Mouse (Mus musculus): Measurements from ENCODE around the gene Med29. TPM values are rescaled to one million over a fixed set of nuclear protein-coding genes. Genes with fewer than 3 reads are reported as not detected.

The Med29 gene
- polyA plus RNA-seq, 1 experiment = 55.6 TPM

GRCm38 (mm10) chr7:28354113-28354581 is 38.4 kb downstream of the Med29 start:
- Histone ChIP-seq H3ac (ENCODE audit: control insufficient read depth, insufficient read length, low read depth) (no peak overlapping the region), H3K27me3 (ENCODE audit: control insufficient read depth, insufficient read depth, insufficient read length) (no peaks in the 10 kb centered on the region), H3K79me2 (ENCODE audit: control insufficient read depth, insufficient read depth) (peaks cover 33% of the 10 kb centered on the region), H3K4me3 (ENCODE audit: insufficient read depth, poor library complexity, severe bottlenecking) (no peak overlapping the region), H3K36me3 (ENCODE audit: control insufficient read depth, insufficient read depth) (peaks cover 38% of the 10 kb centered on the region), H3K79me3 (ENCODE audit: low read depth) (peaks cover 22% of the 10 kb centered on the region)
- TF ChIP-seq MAX (IDR thresholded peaks at IDR 0.05) = no peak
- no peak for TF ChIP-seq CTCF (IDR thresholded peaks at IDR 0.05; ENCODE audit: control insufficient read depth, insufficient read depth, insufficient read length)
- TF ChIP-seq MYOD1 (IDR thresholded peaks at IDR 0.05; ENCODE audit: control insufficient read depth, insufficient read length, low read depth) = no peak
- TF ChIP-seq USF1 (IDR thresholded peaks at IDR 0.05; ENCODE audit: low read depth) = no peak
- no peak for TF ChIP-seq MYOG (IDR thresholded peaks at IDR 0.05; ENCODE audit: control insufficient read depth, extremely low read depth, insufficient read length)
- TF ChIP-seq CEBPB (IDR thresholded peaks at IDR 0.05; ENCODE audit: low read depth) = no peak
- TF ChIP-seq FOSL1 (IDR thresholded peaks at IDR 0.05; ENCODE audit: insufficient read depth, low read length, poor library complexity, severe bottlenecking) = no peak

GRCm38 (mm10) chr7:28353267-28353666 is 39.2 kb downstream of the Med29 start:
- peaks cover 33% of the 10 kb centered on the region for H3K79me2 ChIP-seq (ENCODE audit: control insufficient read depth, insufficient read depth)
- no peak overlapping the region for H3K4me3 ChIP-seq (ENCODE audit: insufficient read depth, poor library complexity, severe bottlenecking)
- no peak for TF ChIP-seq MYOG (IDR thresholded peaks at IDR 0.05; ENCODE audit: control insufficient read depth, extremely low read depth, insufficient read length)
- no peak for TF ChIP-seq MYOD1 (IDR thresholded peaks at IDR 0.05; ENCODE audit: control insufficient read depth, insufficient read length, low read depth)
- TF ChIP-seq FOSL1 (IDR thresholded peaks at IDR 0.05; ENCODE audit: insufficient read depth, low read length, poor library complexity, severe bottlenecking) = no peak
- TF ChIP-seq MAX (IDR thresholded peaks at IDR 0.05) = no peak
- TF ChIP-seq CEBPB (IDR thresholded peaks at IDR 0.05; ENCODE audit: low read depth) = no peak
- TF ChIP-seq CTCF (IDR thresholded peaks at IDR 0.05; ENCODE audit: control insufficient read depth, insufficient read depth, insufficient read length) = no peak
- no peak for TF ChIP-seq USF1 (IDR thresholded peaks at IDR 0.05; ENCODE audit: low read depth)
- no peak overlapping the region for H3ac ChIP-seq (ENCODE audit: control insufficient read depth, insufficient read length, low read depth)
- no peaks in the 10 kb centered on the region for H3K27me3 ChIP-seq (ENCODE audit: control insufficient read depth, insufficient read depth, insufficient read length)
- H3K36me3 ChIP-seq (ENCODE audit: control insufficient read depth, insufficient read depth) = peaks cover 38% of the 10 kb centered on the region
- H3K79me3 ChIP-seq (ENCODE audit: low read depth) = peaks cover 22% of the 10 kb centered on the region

- TF ChIP-seq CEBPB (IDR thresholded peaks at IDR 0.05; ENCODE audit: low read depth) (no peak), MYOD1 (IDR thresholded peaks at IDR 0.05; ENCODE audit: control insufficient read depth, insufficient read length, low read depth) (no peak), MYOG (IDR thresholded peaks at IDR 0.05; ENCODE audit: control insufficient read depth, extremely low read depth, insufficient read length) (no peak), FOSL1 (IDR thresholded peaks at IDR 0.05; ENCODE audit: insufficient read depth, low read length, poor library complexity, severe bottlenecking) (no peak), USF1 (IDR thresholded peaks at IDR 0.05; ENCODE audit: low read depth) (no peak), CTCF (IDR thresholded peaks at IDR 0.05; ENCODE audit: control insufficient read depth, insufficient read depth, insufficient read length) (no peak), MAX (IDR thresholded peaks at IDR 0.05) (no peak)
- Histone ChIP-seq H3ac (ENCODE audit: control insufficient read depth, insufficient read length, low read depth) (peak overlapping the region; percentile 75), H3K79me3 (ENCODE audit: low read depth) (peaks cover 22% of the 10 kb centered on the region), H3K27me3 (ENCODE audit: control insufficient read depth, insufficient read depth, insufficient read length) (no peaks in the 10 kb centered on the region), H3K36me3 (ENCODE audit: control insufficient read depth, insufficient read depth) (peaks cover 38% of the 10 kb centered on the region), H3K4me3 (ENCODE audit: insufficient read depth, poor library complexity, severe bottlenecking) (peak overlapping the region; percentile 87), H3K79me2 (ENCODE audit: control insufficient read depth, insufficient read depth) (peaks cover 33% of the 10 kb centered on the region)
Measured at GRCm38 (mm10) chr7:28351676-28352191, 40.8 kb downstream of the Med29 start.

- no peaks in the 10 kb centered on the region for H3K27me3 ChIP-seq (ENCODE audit: control insufficient read depth, insufficient read depth, insufficient read length)
- H3K4me3 ChIP-seq (ENCODE audit: insufficient read depth, poor library complexity, severe bottlenecking) = peak within 1 kb of the TSS; percentile 87
- TF ChIP-seq MAX (IDR thresholded peaks at IDR 0.05) (peak; percentile 18), USF1 (IDR thresholded peaks at IDR 0.05; ENCODE audit: low read depth) (no peak), CTCF (IDR thresholded peaks at IDR 0.05; ENCODE audit: control insufficient read depth, insufficient read depth, insufficient read length) (no peak), MYOD1 (IDR thresholded peaks at IDR 0.05; ENCODE audit: control insufficient read depth, insufficient read length, low read depth) (no peak), CEBPB (IDR thresholded peaks at IDR 0.05; ENCODE audit: low read depth) (no peak), FOSL1 (IDR thresholded peaks at IDR 0.05; ENCODE audit: insufficient read depth, low read length, poor library complexity, severe bottlenecking) (no peak), MYOG (IDR thresholded peaks at IDR 0.05; ENCODE audit: control insufficient read depth, extremely low read depth, insufficient read length) (no peak)
- peaks cover 38% of the 10 kb centered on the region for H3K36me3 ChIP-seq (ENCODE audit: control insufficient read depth, insufficient read depth)
- H3K79me3 ChIP-seq (ENCODE audit: low read depth) = peaks cover 22% of the 10 kb centered on the region
- H3ac ChIP-seq (ENCODE audit: control insufficient read depth, insufficient read length, low read depth) = peak within 1 kb of the TSS; percentile 75
- peaks cover 33% of the 10 kb centered on the region for H3K79me2 ChIP-seq (ENCODE audit: control insufficient read depth, insufficient read depth)
Measured at GRCm38 (mm10) chr7:28350155-28350883, 42.2 kb downstream of the Med29 start, which contains the start of gene Rps16. Gene Rps16 (plus strand): TSS chr7:28350652.

- peaks cover 26% of the 10 kb centered on the region for H3K36me3 ChIP-seq (ENCODE audit: control insufficient read depth, insufficient read depth)
- TF ChIP-seq MAX (IDR thresholded peaks at IDR 0.05) (no peak), CTCF (IDR thresholded peaks at IDR 0.05; ENCODE audit: control insufficient read depth, insufficient read depth, insufficient read length) (no peak)
Measured at GRCm38 (mm10) chr7:28348601-28349000, 43.9 kb downstream of the Med29 start.

More at GRCm38 (mm10) chr7:28348601-28349000, 43.9 kb downstream of the Med29 start:
- no peak overlapping the region for H3K4me3 ChIP-seq (ENCODE audit: insufficient read depth, poor library complexity, severe bottlenecking)
- no peaks in the 10 kb centered on the region for H3K27me3 ChIP-seq (ENCODE audit: control insufficient read depth, insufficient read depth, insufficient read length)
- peaks cover 22% of the 10 kb centered on the region for H3K79me3 ChIP-seq (ENCODE audit: low read depth)
- H3ac ChIP-seq (ENCODE audit: control insufficient read depth, insufficient read length, low read depth) = no peak overlapping the region
- peaks cover 30% of the 10 kb centered on the region for H3K79me2 ChIP-seq (ENCODE audit: control insufficient read depth, insufficient read depth)

All from C2C12 (cell line).